Mouse (Mus musculus) neural tube, embryonic 11.5 days (tissue): ENCODE measurements around the gene Xylt1. TPM values are rescaled to one million over a fixed set of nuclear protein-coding genes. Genes with fewer than 3 reads are reported as not detected.

Experiments used
- ATAC-seq: fragments of 200-750 bp; cut with Nextera tagmentation; 2 replicates; pipeline ENCODE4 v1.8.0; 2017; ENCODE audit warnings: moderate number of reproducible peaks, mild to moderate bottlenecking, moderate TSS enrichment, moderate library complexity; ENCODE audit not compliant: insufficient read depth, low FRiP score, low TSS enrichment
- DNase-seq: peaks from one replicate; pipeline ENCODE4 v3.0.0-alpha.2; 2015; ENCODE audit warnings: low spot score
- H3K27ac ChIP-seq: fragments of 300-500 bp; sonication (generic); 2 replicates; pipeline ENCODE4 v1.5.1; 2014; ENCODE audit warnings: low read depth, mild to moderate bottlenecking, low read length
- H3K27me3 ChIP-seq: fragments of 300-500 bp; sonication (generic); 2 replicates; pipeline ENCODE4 v1.6.1; 2014; ENCODE audit warnings: mild to moderate bottlenecking, low read length, mixed read lengths; ENCODE audit not compliant: control insufficient read depth, insufficient read depth
- H3K36me3 ChIP-seq: fragments of 300-500 bp; sonication (generic); 2 replicates; pipeline ENCODE4 v1.6.1; 2014; ENCODE audit warnings: mild to moderate bottlenecking, low read length, moderate library complexity, mixed read lengths; ENCODE audit not compliant: control insufficient read depth, insufficient read depth
- H3K4me1 ChIP-seq: fragments of 300-500 bp; sonication (generic); 2 replicates; pipeline ENCODE4 v1.6.1; 2014; ENCODE audit warnings: low read length, mixed read lengths; ENCODE audit not compliant: control insufficient read depth, insufficient read depth
- H3K4me2 ChIP-seq: fragments of 300-500 bp; sonication (generic); 2 replicates; pipeline ENCODE4 v1.6.1; 2014; ENCODE audit warnings: low read depth, mild to moderate bottlenecking, moderate library complexity
- H3K4me3 ChIP-seq: fragments of 300-500 bp; sonication (generic); 2 replicates; pipeline ENCODE4 v1.5.1; 2014; ENCODE audit warnings: low read depth, low read length
- H3K9ac ChIP-seq: fragments of 300-500 bp; sonication (generic); 2 replicates; pipeline ENCODE4 v1.6.1; 2014; ENCODE audit warnings: mild to moderate bottlenecking, low read length
- H3K9me3 ChIP-seq: fragments of 300-500 bp; sonication (generic); 2 replicates; pipeline ENCODE4 v1.6.1; 2016; ENCODE audit warnings: low read length; ENCODE audit not compliant: control insufficient read depth
- WGBS: fragments of 180-500 bp; shearing (Covaris S2); extraction: QIAGEN DNeasy Blood & Tissue Kit; methylation state at CpG from one replicate; pipeline ENCODE4 v1.1.7; 2014; 5-methylcytosine and 5-hydroxymethylcytosine counted together
- polyA plus RNA-seq: library from polyadenylated mRNA; unstranded; fragments of >200 nt; fragmentation: Nextera tagmentation; extraction: Ambion mirVana; gene quantifications from 2 replicates; pipeline ENCODE4 v1.2.1, GENCODE M21; 2014

The Xylt1 gene
- polyA plus RNA-seq, 1 experiment from 2014 or later, result 1.6 TPM

- H3K4me1 ChIP-seq, result no peaks in the 10 kb centered on the region
- no peaks in the 10 kb centered on the region for H3K36me3 ChIP-seq
- no peak overlapping the region for H3K9ac ChIP-seq
- no peak for ATAC-seq
- no peaks in the 10 kb centered on the region for H3K9me3 ChIP-seq
- H3K4me2 ChIP-seq, result no peak overlapping the region
- WGBS, result 90% methylated on average over 12 of the region's 12 CpGs
- DNase-seq, result no peak
- no peak overlapping the region for H3K4me3 ChIP-seq
- H3K27ac ChIP-seq, result no peak overlapping the region
- no peaks in the 10 kb centered on the region for H3K27me3 ChIP-seq
Observed at GRCm38 (mm10) chr7:117435730-117436441, 55.1 kb downstream of the Xylt1 start.

GRCm38 (mm10) chr7:117436892-117437291, 56.1 kb downstream of the Xylt1 start:
- no peak for DNase-seq
- no peak overlapping the region for H3K4me3 ChIP-seq
- H3K9me3 ChIP-seq, result no peaks in the 10 kb centered on the region
- H3K27ac ChIP-seq, result no peak overlapping the region
- no peak overlapping the region for H3K9ac ChIP-seq
- 87% methylated on average over 11 of the region's 11 CpGs for WGBS
- H3K36me3 ChIP-seq, result no peaks in the 10 kb centered on the region
- no peaks in the 10 kb centered on the region for H3K27me3 ChIP-seq
- no peak overlapping the region for H3K4me2 ChIP-seq
- ATAC-seq, result no peak
- H3K4me1 ChIP-seq, result no peaks in the 10 kb centered on the region

GRCm38 (mm10) chr7:117440994-117441393, 60.2 kb downstream of the Xylt1 start:
- H3K9me3 ChIP-seq, result no peaks in the 10 kb centered on the region
- H3K27ac ChIP-seq, result no peak overlapping the region
- no peak overlapping the region for H3K4me3 ChIP-seq
- no peak overlapping the region for H3K4me2 ChIP-seq
- H3K4me1 ChIP-seq, result no peaks in the 10 kb centered on the region
- H3K9ac ChIP-seq, result no peak overlapping the region
- H3K27me3 ChIP-seq, result no peaks in the 10 kb centered on the region
- WGBS, result 90% methylated on average over 3 of the region's 3 CpGs
- ATAC-seq, result no peak
- no peaks in the 10 kb centered on the region for H3K36me3 ChIP-seq
- DNase-seq, result no peak

GRCm38 (mm10) chr7:117442639-117443038, 61.9 kb downstream of the Xylt1 start:
- H3K27ac ChIP-seq, result no peak overlapping the region
- ATAC-seq, result no peak
- WGBS, result 90% methylated on average over 2 of the region's 2 CpGs

GRCm38 (mm10) chr7:117443215-117443614, 62.4 kb downstream of the Xylt1 start:
- Histone ChIP-seq H3K9me3 (no peaks in the 10 kb centered on the region), H3K4me1 (no peaks in the 10 kb centered on the region), H3K27me3 (no peaks in the 10 kb centered on the region), H3K4me2 (no peak overlapping the region), H3K36me3 (no peaks in the 10 kb centered on the region), H3K27ac (no peak overlapping the region), H3K4me3 (no peak overlapping the region), H3K9ac (no peak overlapping the region)
- DNase-seq, result no peak
- no peak for ATAC-seq
- WGBS, result 96% methylated on average over 7 of the region's 7 CpGs

More at GRCm38 (mm10) chr7:117442639-117443038, 61.9 kb downstream of the Xylt1 start:
- Histone ChIP-seq H3K4me1 (no peaks in the 10 kb centered on the region), H3K9ac (no peak overlapping the region), H3K4me2 (no peak overlapping the region), H3K36me3 (no peaks in the 10 kb centered on the region), H3K4me3 (no peak overlapping the region), H3K9me3 (no peaks in the 10 kb centered on the region), H3K27me3 (no peaks in the 10 kb centered on the region)
- DNase-seq, result no peak

GRCm38 (mm10) chr7:117445471-117445870, 64.7 kb downstream of the Xylt1 start:
- Histone ChIP-seq H3K27me3 (no peaks in the 10 kb centered on the region), H3K4me2 (no peak overlapping the region), H3K36me3 (no peaks in the 10 kb centered on the region), H3K9ac (no peak overlapping the region), H3K4me3 (no peak overlapping the region), H3K4me1 (no peaks in the 10 kb centered on the region), H3K9me3 (no peaks in the 10 kb centered on the region), H3K27ac (no peak overlapping the region)
- DNase-seq (no peak), ATAC-seq (no peak)
- WGBS, result 61% methylated on average over 3 of the region's 3 CpGs

GRCm38 (mm10) chr7:117449605-117450004, 68.8 kb downstream of the Xylt1 start:
- no peaks in the 10 kb centered on the region for H3K4me1 ChIP-seq
- ATAC-seq, result no peak
- no peak overlapping the region for H3K27ac ChIP-seq
- H3K9me3 ChIP-seq, result no peaks in the 10 kb centered on the region
- H3K9ac ChIP-seq, result no peak overlapping the region
- H3K4me2 ChIP-seq, result no peak overlapping the region
- no peaks in the 10 kb centered on the region for H3K27me3 ChIP-seq
- DNase-seq, result no peak
- H3K36me3 ChIP-seq, result no peaks in the 10 kb centered on the region
- WGBS, result 93% methylated on average over 5 of the region's 5 CpGs
- no peak overlapping the region for H3K4me3 ChIP-seq

- Histone ChIP-seq H3K9me3 (no peaks in the 10 kb centered on the region), H3K9ac (no peak overlapping the region), H3K27me3 (no peaks in the 10 kb centered on the region), H3K4me2 (no peak overlapping the region), H3K4me3 (no peak overlapping the region), H3K4me1 (no peaks in the 10 kb centered on the region), H3K36me3 (no peaks in the 10 kb centered on the region), H3K27ac (no peak overlapping the region)
- ATAC-seq (no peak), DNase-seq (no peak)
Observed at GRCm38 (mm10) chr7:117451212-117451611, 70.4 kb downstream of the Xylt1 start.

GRCm38 (mm10) chr7:117452269-117452668, 71.5 kb downstream of the Xylt1 start:
- DNase-seq (no peak), ATAC-seq (no peak)
- H3K4me1 ChIP-seq, result no peaks in the 10 kb centered on the region
- H3K27me3 ChIP-seq, result no peaks in the 10 kb centered on the region
- WGBS, result 63% methylated on average over 2 of the region's 2 CpGs
- H3K27ac ChIP-seq, result no peak overlapping the region
- no peaks in the 10 kb centered on the region for H3K9me3 ChIP-seq
- H3K36me3 ChIP-seq, result no peaks in the 10 kb centered on the region
- H3K9ac ChIP-seq, result no peak overlapping the region
- no peak overlapping the region for H3K4me2 ChIP-seq
- no peak overlapping the region for H3K4me3 ChIP-seq
